Mouse (Mus musculus): ENCODE data around the gene Adamts8. TPM values are rescaled to one million over a fixed set of nuclear protein-coding genes. Genes with fewer than 3 reads are reported as not detected.

Gene Adamts8
- total and polyA plus RNA-seq, 3 experiments: not detected

DNA sequence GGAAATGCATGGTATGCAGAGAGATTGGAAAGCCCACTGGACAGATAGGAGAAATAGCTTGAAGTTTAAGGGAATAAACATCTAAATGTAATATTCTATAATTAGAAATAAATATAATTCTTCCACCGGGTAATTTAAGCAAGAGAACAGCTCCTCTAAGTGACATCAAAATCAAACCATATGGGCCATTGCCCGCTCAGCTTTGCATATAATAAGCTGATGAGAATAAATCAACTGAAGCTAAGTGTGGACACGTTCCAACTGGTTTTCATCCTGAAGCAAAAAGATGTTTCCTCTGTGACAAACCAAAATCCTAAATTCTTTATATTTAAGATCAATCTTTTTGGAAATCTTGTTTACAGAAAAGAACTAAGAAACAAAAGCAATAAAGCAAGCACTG, 68.4 kb downstream of the Adamts8 start:
- Histone ChIP-seq H3K79me2 (ENCODE audit: control insufficient read depth, insufficient read depth, low read length, poor library complexity) (no peaks in the 10 kb centered on the region), H3K27ac (ENCODE audit: control insufficient read depth, low read depth, low read length) (no peak overlapping the region), H3K27me3 (ENCODE audit: control insufficient read depth in 1 of 2, insufficient read depth in 2 of 2, low read length in 2 of 2) (peaks cover 0 to 2% of the 10 kb centered on the region in 2 experiments; a peak in 2 of 4 replicates), H3K36me3 (ENCODE audit: control insufficient read depth in 1 of 2, insufficient read depth in 2 of 2, low read length in 2 of 2) (no peaks in the 10 kb centered on the region; a peak in 1 of 4 replicates), H3K4me1 (ENCODE audit: control insufficient read depth in 1 of 2, insufficient read depth in 2 of 2, low read length in 2 of 2) (peaks cover 0 to 2% of the 10 kb centered on the region in 2 experiments; a peak in 1 of 4 replicates), H3K9me3 (replicated peaks; ENCODE audit: insufficient read depth, low read length) (no peaks in the 10 kb centered on the region), H3K4me3 (ENCODE audit: control insufficient read depth in 1 of 2, insufficient read depth in 1 of 2, low read depth in 2 of 2, low read length in 2 of 2) (no peak overlapping the region), H3K9ac (ENCODE audit: control insufficient read depth, low read depth, low read length, poor library complexity, severe bottlenecking) (no peak overlapping the region)
- no peak for TF ChIP-seq NRF1 (IDR thresholded peaks at IDR 0.05; ENCODE audit: insufficient read depth, low read depth, low read length, poor library complexity, severe bottlenecking)
- TF ChIP-seq CHD1 (IDR thresholded peaks at IDR 0.05; ENCODE audit: low read depth, low read length): no peak
- no peak for TF ChIP-seq TBP (IDR thresholded peaks at IDR 0.05; ENCODE audit: low read depth, low read length)
- TF ChIP-seq NELFE (IDR thresholded peaks at IDR 0.05; ENCODE audit: low read depth, low read length): no peak
- no peak for TF ChIP-seq MAZ (IDR thresholded peaks at IDR 0.05; ENCODE audit: low read depth, low read length)
- TF ChIP-seq GATA1 (IDR thresholded peaks at IDR 0.05; ENCODE audit: low read depth, low read length): no peak
- TF ChIP-seq POLR2AphosphoS2 (IDR thresholded peaks at IDR 0.05; ENCODE audit: low read length): no peak
- no peak for TF ChIP-seq CHD2 (IDR thresholded peaks at IDR 0.05; ENCODE audit: low read length)
- TF ChIP-seq RCOR1 (IDR thresholded peaks at IDR 0.05; ENCODE audit: low read depth, low read length): no peak
- TF ChIP-seq JUND (IDR thresholded peaks at IDR 0.05; ENCODE audit: low read depth, low read length): no peak
- no peak for TF ChIP-seq SMC3 (IDR thresholded peaks at IDR 0.05; ENCODE audit: low read depth, low read length)
- TF ChIP-seq KAT2A (conservative IDR thresholded peaks at IDR 0.05; ENCODE audit: low read depth, low read length): no peak
- no peak for TF ChIP-seq POLR2AphosphoS5 (IDR thresholded peaks at IDR 0.05; ENCODE audit: borderline replicate concordance, low read depth, low read length)
- no peak for TF ChIP-seq CTCF (IDR thresholded peaks at IDR 0.05 in 2 of 3, conservative IDR thresholded peaks at IDR 0.05 in 1 of 3; ENCODE audit: control insufficient read depth in 1 of 3, insufficient read depth in 1 of 3, low read depth in 2 of 3, low read length in 3 of 3, poor library complexity in 1 of 3, severe bottlenecking in 1 of 3)
- TF ChIP-seq MEF2A (IDR thresholded peaks at IDR 0.05; ENCODE audit: extremely low read depth, insufficient replicate concordance, low read depth, low read length, poor library complexity, severe bottlenecking): no peak
- no peak for TF ChIP-seq ZKSCAN1 (IDR thresholded peaks at IDR 0.05; ENCODE audit: low read depth, low read length)
- TF ChIP-seq USF1 (IDR thresholded peaks at IDR 0.05; ENCODE audit: low read depth, low read length): no peak
- no peak for TF ChIP-seq UBTF (IDR thresholded peaks at IDR 0.05; ENCODE audit: borderline replicate concordance, insufficient read depth, low read depth, low read length)
- DNase-seq (ENCODE audit: low read depth, low spot score): no peak

DNA sequence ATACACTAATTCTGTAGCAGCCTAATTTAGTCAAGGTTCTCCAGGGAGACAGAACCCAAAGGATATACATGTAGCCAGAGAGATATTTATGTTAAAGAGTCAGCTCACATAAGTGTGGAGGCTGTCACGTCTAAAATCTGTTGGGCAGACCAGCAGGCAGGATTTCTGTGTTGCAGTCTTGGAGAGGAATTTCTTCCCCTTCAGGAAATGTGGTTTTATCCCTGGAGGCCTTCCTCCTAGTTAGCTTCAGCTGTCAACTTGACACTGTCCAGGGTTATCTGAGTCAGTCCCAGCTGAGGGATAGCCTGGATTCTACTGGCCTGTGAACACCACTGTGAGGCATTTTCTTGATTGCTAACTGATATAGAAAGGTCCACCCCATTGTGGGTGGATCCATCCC, 69.2 kb downstream of the Adamts8 start:
- H3K4me3 ChIP-seq (ENCODE audit: control insufficient read depth in 1 of 2, insufficient read depth in 1 of 2, low read depth in 2 of 2, low read length in 2 of 2): no peak overlapping the region
- TF ChIP-seq SMC3 (IDR thresholded peaks at IDR 0.05; ENCODE audit: low read depth, low read length) (no peak), RCOR1 (IDR thresholded peaks at IDR 0.05; ENCODE audit: low read depth, low read length) (no peak), HCFC1 (IDR thresholded peaks at IDR 0.05; ENCODE audit: low read depth, low read length) (no peak), KAT2A (conservative IDR thresholded peaks at IDR 0.05; ENCODE audit: low read depth, low read length) (no peak), ETS1 (IDR thresholded peaks at IDR 0.05; ENCODE audit: low read depth, low read length) (no peak), ZNF384 (IDR thresholded peaks at IDR 0.05; ENCODE audit: low read depth, low read length) (no peak)
- no peak overlapping the region for H3K9ac ChIP-seq (ENCODE audit: control insufficient read depth, low read depth, low read length, poor library complexity, severe bottlenecking)
- no peaks in the 10 kb centered on the region; a peak in 1 of 4 replicates for H3K36me3 ChIP-seq (ENCODE audit: control insufficient read depth in 1 of 2, insufficient read depth in 2 of 2, low read length in 2 of 2)
- H3K79me2 ChIP-seq (ENCODE audit: control insufficient read depth, insufficient read depth, low read length, poor library complexity): no peaks in the 10 kb centered on the region
- H3K27ac ChIP-seq (ENCODE audit: control insufficient read depth, low read depth, low read length): no peak overlapping the region
- H3K4me1 ChIP-seq (ENCODE audit: control insufficient read depth in 1 of 2, insufficient read depth in 2 of 2, low read length in 2 of 2): peaks cover 0 to 2% of the 10 kb centered on the region in 2 experiments; a peak in 1 of 4 replicates
- no peak for DNase-seq (ENCODE audit: low read depth, low spot score)
- H3K27me3 ChIP-seq (ENCODE audit: control insufficient read depth in 1 of 2, insufficient read depth in 2 of 2, low read length in 2 of 2): peaks cover 0 to 2% of the 10 kb centered on the region in 2 experiments; a peak in 3 of 4 replicates
- no peaks in the 10 kb centered on the region for H3K9me3 ChIP-seq (replicated peaks; ENCODE audit: insufficient read depth, low read length)
